Mouse (Mus musculus) midbrain, postnatal 0 days (tissue): Measurements from ENCODE around the gene C1ra. TPM values are rescaled to one million over a fixed set of nuclear protein-coding genes. Genes with fewer than 3 reads are reported as not detected.
"Not testable (repeated sequence)": the region's sequence is repeated elsewhere in the genome, so short reads cannot be mapped to it uniquely, and the experiment has no call there.

Experiments used
- ATAC-seq: fragments of 200-750 bp; cut with Nextera tagmentation; 2 replicates; pipeline ENCODE4 v1.8.0; 2017; ENCODE audit warnings: moderate number of reproducible peaks, mild to moderate bottlenecking, moderate TSS enrichment, moderate library complexity; ENCODE audit not compliant: low FRiP score
- DNase-seq: peaks from one replicate; pipeline ENCODE4 v3.0.0-alpha.2; 2015; ENCODE audit warnings: low spot score
- H3K27ac ChIP-seq: fragments of 300-500 bp; sonication (generic); 2 replicates; pipeline ENCODE4 v1.5.1; 2014; ENCODE audit warnings: low read depth, mild to moderate bottlenecking, low read length, mixed read lengths
- H3K27me3 ChIP-seq: fragments of 300-500 bp; sonication (generic); 2 replicates; pipeline ENCODE4 v1.6.1; 2014; ENCODE audit warnings: low read length, control low read depth, mixed read lengths; ENCODE audit not compliant: insufficient read depth
- H3K36me3 ChIP-seq: fragments of 300-500 bp; sonication (generic); 2 replicates; pipeline ENCODE4 v1.6.1; 2014; ENCODE audit warnings: low read length, control low read depth, mixed read lengths; ENCODE audit not compliant: insufficient read depth
- H3K4me1 ChIP-seq: fragments of 300-500 bp; sonication (generic); 2 replicates; pipeline ENCODE4 v1.6.1; 2014; ENCODE audit warnings: mild to moderate bottlenecking, control low read depth, antibody characterized with exemption, low read length, mixed read lengths; ENCODE audit not compliant: insufficient read depth
- H3K4me2 ChIP-seq: fragments of 300-500 bp; sonication (generic); 2 replicates; pipeline ENCODE4 v1.6.1; 2014; ENCODE audit warnings: low read depth, mild to moderate bottlenecking, low read length, mixed read lengths; ENCODE audit not compliant: poor library complexity, severe bottlenecking
- H3K4me3 ChIP-seq: fragments of 300-500 bp; sonication (generic); 2 replicates; pipeline ENCODE4 v1.5.1; 2014; ENCODE audit warnings: low read depth, mild to moderate bottlenecking, low read length, moderate library complexity
- H3K9ac ChIP-seq: fragments of 300-500 bp; sonication (generic); replicated peaks from 2 replicates; pipeline ENCODE4 v1.6.1; 2014; ENCODE audit warnings: mild to moderate bottlenecking, low read length, moderate library complexity, mixed read lengths; ENCODE audit not compliant: poor library complexity, severe bottlenecking
- H3K9me3 ChIP-seq: fragments of 300-500 bp; sonication (generic); 2 replicates; pipeline ENCODE4 v1.6.1; 2016; ENCODE audit warnings: low read length, control low read depth
- CTCF ChIP-seq: IDR thresholded peaks from 2 replicates; pipeline ENCODE4 v1.5.1; 2016; ENCODE audit warnings: antibody characterized with exemption, mild to moderate bottlenecking
- WGBS: fragments of 180-500 bp; shearing (Covaris S2); extraction: QIAGEN DNeasy Blood & Tissue Kit; methylation state at CpG from one replicate; pipeline ENCODE4 v1.1.7; 2014; 5-methylcytosine and 5-hydroxymethylcytosine counted together
- polyA plus RNA-seq: library from polyadenylated mRNA; unstranded; fragments of >200 nt; fragmentation: Nextera tagmentation; extraction: Ambion mirVana; gene quantifications from 2 replicates; pipeline ENCODE4 v1.2.1, GENCODE M21; 2015
- total RNA-seq: library from RNA; depleted of rRNA; stranded (reverse); fragments of >200 nt; gene quantifications from 2 replicates; pipeline ENCODE4 v1.2.3, GENCODE M21; 2014

C1ra gene
- total and polyA plus RNA-seq, 2 experiments from 2014 or later = 0.49 to 0.54 TPM

DNA sequence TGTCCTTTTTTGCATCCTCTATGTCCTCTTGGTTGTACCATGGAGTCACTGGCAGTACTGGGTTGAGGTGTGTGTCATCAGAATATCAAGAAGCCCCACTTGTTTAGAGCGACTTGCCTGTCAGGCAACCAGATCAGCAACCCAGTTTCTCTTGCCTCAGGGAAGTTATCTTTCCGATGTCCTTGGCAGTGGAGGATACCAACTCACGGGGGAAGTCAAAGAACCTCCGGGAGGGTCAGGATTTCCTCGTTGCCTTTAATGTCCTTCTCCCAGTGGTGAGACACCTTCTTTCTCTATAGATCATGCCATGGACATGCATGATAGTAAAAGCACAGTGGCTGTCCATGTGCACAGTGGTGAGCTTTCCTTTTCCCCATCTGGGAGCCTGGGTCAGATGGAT lies 10.2 kb upstream of the C1ra start:
- no peaks in the 10 kb centered on the region for H3K9me3 ChIP-seq
- H3K4me3 ChIP-seq = no peak overlapping the region
- TF ChIP-seq CTCF = no peak
- ATAC-seq = no peak
- no peaks in the 10 kb centered on the region for H3K27me3 ChIP-seq
- H3K9ac ChIP-seq = no peak overlapping the region
- H3K27ac ChIP-seq = no peak overlapping the region
- WGBS = 92% methylated on average over 5 of the region's 5 CpGs
- DNase-seq = no peak
- no peak overlapping the region for H3K4me2 ChIP-seq
- no peaks in the 10 kb centered on the region for H3K36me3 ChIP-seq
- no peaks in the 10 kb centered on the region for H3K4me1 ChIP-seq

DNA sequence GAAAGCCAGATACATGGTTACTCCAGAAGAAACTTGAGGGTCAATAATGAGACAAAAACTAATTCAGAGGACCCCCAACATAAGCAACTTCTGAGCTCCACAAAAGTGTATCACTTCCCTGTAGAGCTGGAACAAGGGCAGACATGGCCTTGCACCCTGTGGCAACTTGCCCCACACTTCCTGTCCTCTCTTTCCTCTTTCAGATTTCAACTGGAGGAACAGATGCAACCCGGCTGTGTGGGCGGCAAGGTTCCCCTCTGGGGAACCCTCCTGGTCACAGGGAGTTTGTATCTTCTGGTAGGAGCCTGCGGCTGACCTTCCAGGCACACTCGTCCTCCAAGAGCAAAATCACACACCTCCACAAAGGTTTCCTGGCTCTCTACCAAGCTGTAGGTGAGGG lies 7.2 kb upstream of the C1ra start:
- H3K27me3 ChIP-seq = no peaks in the 10 kb centered on the region
- ATAC-seq (no peak), DNase-seq (no peak)
- no peaks in the 10 kb centered on the region for H3K4me1 ChIP-seq
- H3K27ac ChIP-seq = no peak overlapping the region
- no peak for TF ChIP-seq CTCF
- H3K4me2 ChIP-seq = no peak overlapping the region
- WGBS = 75% methylated on average over 4 of the region's 4 CpGs
- H3K36me3 ChIP-seq = no peaks in the 10 kb centered on the region
- no peaks in the 10 kb centered on the region for H3K9me3 ChIP-seq
- no peak overlapping the region for H3K9ac ChIP-seq
- H3K4me3 ChIP-seq = no peak overlapping the region

DNA sequence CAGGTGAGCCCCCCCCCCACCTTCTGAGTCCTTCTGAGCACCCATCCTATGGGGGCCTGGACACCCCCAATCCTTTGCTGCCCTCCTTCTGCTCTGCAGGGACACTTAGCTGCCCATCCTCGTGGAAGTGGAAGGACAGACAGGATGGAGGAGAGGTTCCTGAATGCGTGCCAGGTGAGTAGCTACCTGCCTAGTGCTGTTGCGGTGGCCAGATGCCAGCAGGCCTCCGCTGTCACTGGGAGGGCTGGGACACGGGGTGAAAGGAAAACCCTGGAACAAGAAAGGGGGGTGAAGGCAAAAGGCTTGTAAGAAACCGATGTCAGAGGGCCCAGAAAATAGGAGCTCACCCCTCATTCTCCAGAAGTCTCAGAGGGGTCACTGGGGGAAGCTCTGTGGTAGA lies 5.2 kb upstream of the C1ra start:
- ATAC-seq (no peak), DNase-seq (no peak)
- H3K9ac ChIP-seq = no peak overlapping the region
- H3K4me3 ChIP-seq = no peak overlapping the region
- H3K9me3 ChIP-seq = no peaks in the 10 kb centered on the region
- H3K27me3 ChIP-seq = no peaks in the 10 kb centered on the region
- no peak overlapping the region for H3K27ac ChIP-seq
- H3K36me3 ChIP-seq = no peaks in the 10 kb centered on the region
- no peaks in the 10 kb centered on the region for H3K4me1 ChIP-seq
- H3K4me2 ChIP-seq = no peak overlapping the region
- 87% methylated on average over 6 of the region's 6 CpGs for WGBS
- TF ChIP-seq CTCF = no peak

DNA sequence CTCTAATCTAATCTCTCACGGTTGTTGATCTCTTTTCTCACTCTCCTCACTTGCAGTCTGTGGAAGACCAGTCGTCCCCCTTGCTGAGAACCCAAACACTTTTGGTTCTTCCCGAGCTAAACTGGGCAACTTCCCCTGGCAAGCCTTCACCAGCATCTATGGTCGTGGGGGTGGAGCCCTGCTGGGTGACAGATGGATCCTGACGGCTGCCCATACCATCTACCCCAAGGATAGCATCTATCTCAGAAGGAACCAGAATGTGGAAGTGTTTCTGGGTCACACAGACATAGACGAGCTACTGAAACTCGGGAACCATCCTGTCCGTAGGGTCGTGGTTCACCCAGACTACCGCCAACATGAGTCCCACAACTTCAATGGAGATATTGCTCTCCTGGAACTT lies 3.9 kb upstream of the C1ra start:
- Histone ChIP-seq H3K36me3 (no peaks in the 10 kb centered on the region), H3K9me3 (no peaks in the 10 kb centered on the region), H3K4me3 (no peak overlapping the region), H3K4me1 (no peaks in the 10 kb centered on the region), H3K9ac (no peak overlapping the region), H3K4me2 (no peak overlapping the region), H3K27me3 (no peaks in the 10 kb centered on the region), H3K27ac (no peak overlapping the region)
- no peak for TF ChIP-seq CTCF
- ATAC-seq (no peak), DNase-seq (no peak)
- 85% methylated on average over 10 of the region's 10 CpGs for WGBS

DNA sequence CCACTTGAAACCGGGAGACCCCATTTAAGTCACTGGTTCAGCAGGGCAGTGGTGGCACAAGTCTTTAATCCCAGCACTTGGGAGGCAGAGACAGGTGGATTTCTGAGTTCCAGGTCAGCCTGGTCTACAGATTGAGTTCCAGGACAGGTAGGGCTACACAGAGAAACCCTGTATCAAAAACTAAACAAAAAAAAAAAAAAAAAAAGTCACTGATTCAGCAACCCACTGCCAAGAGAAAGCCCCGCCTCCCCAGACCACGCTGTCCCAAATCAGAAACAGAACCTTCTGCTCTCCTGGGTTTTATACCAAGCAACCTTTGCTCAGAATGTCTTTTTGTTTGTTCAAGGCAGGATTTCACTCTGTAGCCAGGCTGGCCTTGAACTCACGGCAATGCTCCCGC lies 3.0 kb upstream of the C1ra start:
- ATAC-seq = not testable (repeated sequence)
- WGBS = 88% methylated on average over 5 of the region's 5 CpGs

DNA sequence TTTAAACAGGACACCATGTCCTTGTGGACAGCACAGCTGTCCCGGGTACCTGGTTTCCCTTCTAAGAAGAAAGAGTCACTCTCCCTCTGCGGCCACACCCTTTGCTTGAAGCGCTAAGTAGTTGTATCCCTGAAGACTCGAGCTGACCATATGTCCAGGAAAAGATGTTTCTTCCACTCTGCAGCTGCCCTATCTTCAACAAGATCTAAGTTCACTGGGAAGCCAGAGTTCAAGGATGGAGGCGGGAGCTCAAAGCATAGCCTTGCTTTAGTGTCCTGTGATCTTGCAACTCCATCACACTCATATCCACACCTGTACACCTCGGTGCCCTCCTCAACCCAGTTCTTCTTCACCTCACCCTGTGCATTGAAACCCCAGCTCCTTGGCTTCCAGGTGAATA lies 269 bp upstream of the C1ra start:
- 70% methylated on average over 6 of the region's 6 CpGs for WGBS

More for the DNA sequence above, 3.0 kb upstream of the C1ra start:
- not testable (repeated sequence) for H3K27me3 ChIP-seq, H3K9ac ChIP-seq, H3K9me3 ChIP-seq, H3K27ac ChIP-seq, H3K4me2 ChIP-seq, H3K4me3 ChIP-seq, H3K36me3 ChIP-seq, DNase-seq, H3K4me1 ChIP-seq

DNA sequence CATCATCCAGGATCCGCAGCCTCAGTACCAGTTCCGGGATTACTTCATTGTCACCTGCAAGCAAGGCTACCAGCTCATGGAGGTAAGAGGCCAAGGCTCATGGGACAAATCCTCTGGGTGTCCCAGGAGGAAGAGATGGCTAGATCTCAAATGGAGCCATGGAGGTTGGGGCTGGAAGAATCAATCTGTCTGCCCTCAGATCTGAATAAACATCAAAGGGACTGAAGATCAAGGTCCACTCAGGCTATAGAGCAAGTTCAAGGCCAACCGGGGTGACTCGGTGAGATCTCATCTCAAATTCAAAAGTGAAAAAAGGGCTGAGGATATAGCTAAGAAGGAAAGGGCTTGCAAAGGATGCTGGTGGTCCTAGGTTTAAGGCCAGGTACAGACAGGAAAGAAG lies 5.5 kb downstream of the C1ra start:
- H3K27ac ChIP-seq, ATAC-seq, DNase-seq, H3K4me1 ChIP-seq, H3K4me2 ChIP-seq, H3K4me3 ChIP-seq, H3K27me3 ChIP-seq, H3K36me3 ChIP-seq, H3K9ac ChIP-seq, H3K9me3 ChIP-seq: not testable (repeated sequence)
- WGBS = 92% methylated on average over 2 of the region's 4 CpGs

More for the DNA sequence above, 269 bp upstream of the C1ra start:
- Histone ChIP-seq H3K4me2 (no peak overlapping the region), H3K4me3 (no peak overlapping the region), H3K36me3 (no peaks in the 10 kb centered on the region), H3K9ac (no peak overlapping the region), H3K9me3 (no peaks in the 10 kb centered on the region), H3K27me3 (no peaks in the 10 kb centered on the region), H3K27ac (no peak overlapping the region), H3K4me1 (no peaks in the 10 kb centered on the region)
- DNase-seq (no peak), ATAC-seq (no peak)
- no peak for TF ChIP-seq CTCF

DNA sequence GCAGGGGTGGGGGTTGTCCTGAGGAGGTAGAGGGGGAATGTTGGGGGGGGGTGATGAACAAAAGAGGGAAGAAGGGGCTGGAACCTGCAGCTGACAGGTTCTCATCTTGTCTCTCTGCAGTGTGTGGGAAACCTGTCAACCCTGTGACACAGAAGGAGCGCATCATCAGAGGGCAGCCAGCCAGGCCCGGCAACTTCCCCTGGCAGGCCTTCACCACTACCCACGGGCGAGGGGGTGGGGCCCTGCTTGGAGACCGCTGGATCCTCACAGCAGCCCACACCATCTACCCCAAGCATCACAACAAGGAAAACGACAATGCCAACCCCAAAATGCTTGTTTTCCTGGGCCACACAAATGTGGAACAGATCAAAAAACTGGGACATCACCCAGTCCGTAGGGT lies 9.9 kb downstream of the C1ra start:
- H3K36me3 ChIP-seq, H3K9ac ChIP-seq, H3K27ac ChIP-seq, ATAC-seq, H3K27me3 ChIP-seq, DNase-seq, H3K4me3 ChIP-seq, H3K9me3 ChIP-seq, H3K4me1 ChIP-seq, H3K4me2 ChIP-seq: not testable (repeated sequence)
- WGBS = 70% methylated on average over 7 of the region's 7 CpGs
